Mouse (Mus musculus) limb, embryonic 14.5 days (tissue): ENCODE data around the gene Usp25. TPM values are rescaled to one million over a fixed set of nuclear protein-coding genes. Genes with fewer than 3 reads are reported as not detected.

Experiments
- ATAC-seq: fragments of 200-750 bp; cut with Nextera tagmentation; 2 replicates; pipeline ENCODE4 v1.8.0; 2017; ENCODE audit warnings: low read depth, moderate number of reproducible peaks, moderate TSS enrichment; ENCODE audit not compliant: low FRiP score
- DNase-seq: peaks from one replicate; pipeline ENCODE4 v3.0.0-alpha.2; 2015; ENCODE audit warnings: low spot score
- H3K27ac ChIP-seq: fragments of 300-500 bp; sonication (generic); replicated peaks from 2 replicates; pipeline ENCODE4 v1.5.1; 2014; ENCODE audit warnings: low read depth, mild to moderate bottlenecking, low read length, moderate library complexity, mixed read lengths
- H3K27me3 ChIP-seq: fragments of 300-500 bp; sonication (generic); 2 replicates; pipeline ENCODE4 v1.6.1; 2014; ENCODE audit warnings: low read length, mixed read lengths; ENCODE audit not compliant: control insufficient read depth, insufficient read depth
- H3K36me3 ChIP-seq: fragments of 300-500 bp; sonication (generic); 2 replicates; pipeline ENCODE4 v1.6.1; 2014; ENCODE audit warnings: mild to moderate bottlenecking, low read length, moderate library complexity, mixed read lengths; ENCODE audit not compliant: control insufficient read depth, insufficient read depth
- H3K4me1 ChIP-seq: fragments of 300-500 bp; sonication (generic); 2 replicates; pipeline ENCODE4 v1.6.1; 2014; ENCODE audit warnings: antibody characterized with exemption, low read length, mixed read lengths; ENCODE audit not compliant: control insufficient read depth, insufficient read depth
- H3K4me2 ChIP-seq: fragments of 300-500 bp; sonication (generic); replicated peaks from 2 replicates; pipeline ENCODE4 v1.6.1; 2014; ENCODE audit warnings: low read depth, mild to moderate bottlenecking, low read length, moderate library complexity; ENCODE audit not compliant: severe bottlenecking
- H3K4me3 ChIP-seq: fragments of 300-500 bp; sonication (generic); replicated peaks from 2 replicates; pipeline ENCODE4 v1.5.1; 2014; ENCODE audit warnings: low read length
- H3K9ac ChIP-seq: fragments of 300-500 bp; sonication (generic); 2 replicates; pipeline ENCODE4 v1.6.1; 2014; ENCODE audit warnings: mild to moderate bottlenecking, low read depth, low read length, moderate library complexity; ENCODE audit not compliant: severe bottlenecking
- H3K9me3 ChIP-seq: fragments of 300-500 bp; sonication (generic); 2 replicates; pipeline ENCODE4 v1.6.1; 2016; ENCODE audit warnings: low read length; ENCODE audit not compliant: control insufficient read depth
- POLR2A ChIP-seq: fragments of 200-500 bp; IDR thresholded peaks from 2 replicates; pipeline ENCODE4 v1.8.0; 2012; ENCODE audit warnings: inconsistent platforms, mild to moderate bottlenecking, moderate library complexity, borderline replicate concordance; ENCODE audit not compliant: insufficient read depth, insufficient read length; ENCODE audit errors: extremely low read depth
- WGBS: fragments of 180-500 bp; shearing (Covaris S2); extraction: QIAGEN DNeasy Blood & Tissue Kit; methylation state at CpG from one replicate; pipeline ENCODE4 v1.1.7; 2014; 5-methylcytosine and 5-hydroxymethylcytosine counted together
- polyA plus RNA-seq, 2 experiments: library from polyadenylated mRNA; depleted of rRNA in 1 of 2; stranded (reverse) in 1 of 2; unstranded in 1 of 2; fragments of >200 nt; fragmentation: Nextera tagmentation in 1 of 2; extraction: Ambion mirVana in 1 of 2; gene quantifications; 2 replicates each; pipeline versions ENCODE4 v1.2.1 to v1.2.3; 2012 to 2014

Gene Usp25
- polyA plus RNA-seq, 2 experiments: 14.6 to 25.0 TPM

- no peak for DNase-seq
- Histone ChIP-seq H3K27me3 (no peaks in the 10 kb centered on the region), H3K9ac (no peak overlapping the region), H3K36me3 (peaks cover 18% of the 10 kb centered on the region), H3K4me1 (no peaks in the 10 kb centered on the region), H3K27ac (no peak overlapping the region), H3K4me3 (no peak overlapping the region), H3K9me3 (no peaks in the 10 kb centered on the region), H3K4me2 (no peak overlapping the region)
- 79% methylated on average over 5 of the region's 5 CpGs for WGBS
- no peak for ATAC-seq
- TF ChIP-seq POLR2A: no peak
These were observed 28.1 kb downstream of the Usp25 start for GRCm38 (mm10) chr16:77041573-77041972.

DNA sequence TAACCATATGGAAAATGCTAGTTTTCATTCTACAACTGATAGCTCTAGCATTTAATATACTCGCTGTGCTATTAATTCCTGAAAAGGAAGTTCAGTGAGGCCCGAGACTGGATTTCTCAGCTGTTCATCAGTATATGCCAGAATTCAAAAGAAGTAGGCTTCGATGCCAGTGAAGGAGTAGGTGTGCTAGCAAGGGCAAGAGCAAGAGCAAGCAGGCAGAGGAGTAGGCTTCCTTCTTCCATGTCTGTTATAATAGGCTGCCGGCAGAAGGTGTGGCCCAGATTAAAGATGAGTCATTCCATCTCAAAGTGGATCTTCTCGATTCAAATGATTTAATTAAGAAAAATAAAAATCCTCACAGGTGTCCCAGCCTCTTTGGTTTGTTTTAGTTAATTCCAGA is 30.0 kb downstream of the Usp25 start:
- no peaks in the 10 kb centered on the region for H3K9me3 ChIP-seq
- TF ChIP-seq POLR2A: no peak
- H3K4me3 ChIP-seq: no peak overlapping the region
- H3K36me3 ChIP-seq: peaks cover 10% of the 10 kb centered on the region
- ATAC-seq: no peak
- H3K27ac ChIP-seq: no peak overlapping the region
- WGBS: 81% methylated on average over 5 of the region's 5 CpGs
- DNase-seq: no peak
- H3K4me1 ChIP-seq: no peaks in the 10 kb centered on the region
- no peaks in the 10 kb centered on the region for H3K27me3 ChIP-seq
- no peak overlapping the region for H3K9ac ChIP-seq
- H3K4me2 ChIP-seq: no peak overlapping the region

- no peak for TF ChIP-seq POLR2A
- Histone ChIP-seq H3K4me1 (0 out of 2 replicates have a peak, but pooled peaks cover 2% of the 10 kb centered on the region), H3K4me2 (no peak overlapping the region), H3K27ac (no peak overlapping the region), H3K9ac (no peak overlapping the region), H3K9me3 (no peaks in the 10 kb centered on the region), H3K27me3 (no peaks in the 10 kb centered on the region), H3K4me3 (no peak overlapping the region), H3K36me3 (peaks cover 12% of the 10 kb centered on the region; the same call in 1 of the 2 replicates)
- 92% methylated on average over 2 of the region's 2 CpGs for WGBS
- DNase-seq: no peak
- no peak for ATAC-seq
These were observed 40.7 kb downstream of the Usp25 start for GRCm38 (mm10) chr16:77054184-77054583.

- H3K4me1 ChIP-seq: 0 out of 2 replicates have a peak, but pooled peaks cover 2% of the 10 kb centered on the region
- H3K36me3 ChIP-seq: peaks cover 12% of the 10 kb centered on the region
- no peak for TF ChIP-seq POLR2A
- ATAC-seq (no peak), DNase-seq (no peak)
- no peak overlapping the region for H3K9ac ChIP-seq
- H3K4me3 ChIP-seq: no peak overlapping the region
- 60% methylated on average over 8 of the region's 8 CpGs for WGBS
- no peaks in the 10 kb centered on the region for H3K9me3 ChIP-seq
- no peak overlapping the region for H3K4me2 ChIP-seq
- no peak overlapping the region for H3K27ac ChIP-seq
- H3K27me3 ChIP-seq: no peaks in the 10 kb centered on the region
These were observed 42.1 kb downstream of the Usp25 start for GRCm38 (mm10) chr16:77055519-77056159.

- 62% methylated on average over 8 of the region's 8 CpGs for WGBS
- H3K9me3 ChIP-seq: no peaks in the 10 kb centered on the region
- H3K4me1 ChIP-seq: 0 out of 2 replicates have a peak, but pooled peaks cover 2% of the 10 kb centered on the region
- H3K4me3 ChIP-seq: no peak overlapping the region
- DNase-seq (no peak), ATAC-seq (no peak)
- no peak overlapping the region for H3K4me2 ChIP-seq
- no peak overlapping the region for H3K9ac ChIP-seq
- H3K27me3 ChIP-seq: no peaks in the 10 kb centered on the region
- TF ChIP-seq POLR2A: no peak
- peaks cover 12% of the 10 kb centered on the region for H3K36me3 ChIP-seq
- H3K27ac ChIP-seq: no peak overlapping the region
These were observed 42.6 kb downstream of the Usp25 start for GRCm38 (mm10) chr16:77056160-77056520.
